Mouse (Mus musculus) olfactory bulb, adult 2 months (tissue): ENCODE results near the gene Nwd1.

ENCODE experiments used
- CTCF ChIP-seq: fragments of 200-500 bp; IDR thresholded peaks from 2 replicates; pipeline ENCODE4 v1.5.1; 2012; ENCODE audit warnings: low read depth, mild to moderate bottlenecking, low read length, moderate library complexity; ENCODE audit not compliant: insufficient read depth
- POLR2A ChIP-seq: fragments of 200-500 bp; IDR thresholded peaks from 2 replicates; pipeline ENCODE4 v1.6.1; 2012; ENCODE audit warnings: mild to moderate bottlenecking, low read depth, low read length, moderate library complexity; ENCODE audit not compliant: insufficient read depth

DNA sequence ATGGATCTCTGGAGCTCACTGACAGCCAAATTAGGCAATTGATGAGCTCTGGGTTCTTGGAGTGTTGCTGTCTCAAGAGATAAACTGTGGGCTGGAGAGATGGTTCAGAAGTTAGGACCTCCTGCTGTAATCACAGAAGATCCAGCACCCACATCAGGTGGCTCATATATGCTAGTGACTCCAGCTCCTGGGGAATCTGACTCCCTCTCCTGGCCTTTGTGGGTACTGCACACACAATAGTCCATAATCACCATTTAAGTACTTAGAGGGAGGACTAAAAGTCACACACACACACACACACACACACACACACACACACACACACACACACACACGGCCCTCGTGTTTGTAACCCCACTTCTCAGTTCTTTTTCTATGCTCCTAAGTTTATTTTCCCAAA, 13.5 kb downstream of the Nwd1 start:
- no peak for TF ChIP-seq CTCF
- TF ChIP-seq POLR2A, result no peak
